In the genomic region with DNA sequence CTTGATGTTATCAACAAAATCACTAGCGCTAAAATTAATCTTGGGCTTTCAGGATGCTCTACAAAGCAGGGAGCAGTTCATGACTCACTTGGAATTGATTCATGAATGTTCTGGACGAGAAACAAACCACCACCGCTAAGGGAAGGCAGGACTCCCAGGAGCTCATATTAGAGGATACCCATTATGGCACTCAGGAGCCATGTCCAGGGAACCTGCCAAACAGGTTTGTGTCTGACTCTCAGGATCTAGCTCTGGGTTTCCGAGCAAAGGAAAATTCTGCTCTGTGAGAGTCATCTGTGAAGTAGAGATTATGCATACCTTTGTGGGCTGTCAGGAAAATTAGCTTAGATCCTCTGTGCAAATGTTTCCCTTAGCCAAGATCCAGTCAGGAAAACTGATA, we compare ENCODE assay signal across 18 mouse cellular contexts.
DNase-seq lines count a peak whose midpoint lies in the region; ATAC-seq and TF ChIP-seq lines count a peak whose summit lies in the region.
"Had no signal": no experiment of that assay in that cellular context is flagged by ENCODE, and none has a peak within 500 bp of the region (broad histone marks: within the 10 kb centered on the region; RNA-seq: fewer than 3 reads in every experiment).

No protein-coding gene starts in this region.

- H3K27ac ChIP-seq in kidney, embryonic 15.5 days, result peak overlapping the region; percentile 27; the same call in 1 of the 2 replicates
- H3K27ac ChIP-seq in kidney, embryonic 16.5 days (ENCODE audit: low read length), result no peak overlapping the region
- no peak overlapping the region for H3K27ac ChIP-seq in lung, postnatal 0 days (ENCODE audit: low read length)
- H3K27ac ChIP-seq: forebrain, embryonic 12.5 days; heart, embryonic 15.5 days; midbrain, embryonic 12.5 days; neural tube, embryonic 12.5 days had no signal

- peak; percentile 47 for DNase-seq in lung, postnatal 0 days (ENCODE audit: low spot score)
- no peak for DNase-seq in lung, adult 2 months
- peak; percentile 30 for DNase-seq in fibroblast of lung, adult 2 months (ENCODE audit: low read depth)
- DNase-seq in left cerebral cortex, postnatal 25 days (ENCODE audit: low spot score in 2 of 2), result no peak
- DNase-seq in cerebellum, postnatal 25 days, result no peak
- DNase-seq: adrenal gland, adult 2 months; cerebellum, adult 8-10 months; left cerebral cortex, postnatal 4 days; liver; thymus, postnatal 4 days had no signal

- H3K36me3 ChIP-seq in kidney, embryonic 15.5 days, result no peaks in the 10 kb centered on the region
- no peaks in the 10 kb centered on the region for H3K36me3 ChIP-seq in kidney, embryonic 16.5 days (ENCODE audit: insufficient read depth, low read length)
- H3K36me3 ChIP-seq in lung, postnatal 0 days (ENCODE audit: insufficient read depth, low read length), result no peaks in the 10 kb centered on the region
- H3K36me3 ChIP-seq: forebrain, embryonic 12.5 days; heart, embryonic 15.5 days; midbrain, embryonic 12.5 days; neural tube, embryonic 12.5 days had no signal

- H3K27me3 ChIP-seq in kidney, embryonic 15.5 days, result no peaks in the 10 kb centered on the region
- H3K27me3 ChIP-seq in kidney, embryonic 16.5 days (ENCODE audit: insufficient read depth, low read length), result no peaks in the 10 kb centered on the region
- no peaks in the 10 kb centered on the region for H3K27me3 ChIP-seq in lung, postnatal 0 days (replicated peaks; ENCODE audit: insufficient read depth, low read length)
- H3K27me3 ChIP-seq: forebrain, embryonic 12.5 days; heart, embryonic 15.5 days; midbrain, embryonic 12.5 days; neural tube, embryonic 12.5 days had no signal

- H3K9me3 ChIP-seq in kidney, embryonic 15.5 days (replicated peaks), result no peaks in the 10 kb centered on the region
- H3K9me3 ChIP-seq in kidney, embryonic 16.5 days (ENCODE audit: low read length), result peaks cover 3% of the 10 kb centered on the region; the same call in 1 of the 2 replicates
- H3K9me3 ChIP-seq in lung, postnatal 0 days (ENCODE audit: low read length), result no peaks in the 10 kb centered on the region
- H3K9me3 ChIP-seq: forebrain, embryonic 12.5 days; heart, embryonic 15.5 days; midbrain, embryonic 12.5 days; neural tube, embryonic 12.5 days had no signal

- H3K4me3 ChIP-seq in kidney, embryonic 15.5 days (replicated peaks), result no peak overlapping the region
- H3K4me3 ChIP-seq in kidney, embryonic 16.5 days (ENCODE audit: low read length), result no peak overlapping the region
- H3K4me3 ChIP-seq in lung, postnatal 0 days (ENCODE audit: low read depth, low read length), result no peak overlapping the region
- H3K4me3 ChIP-seq in lung, adult 2 months (replicated peaks; ENCODE audit: extremely low read depth, low read depth, low read length), result no peak overlapping the region
- H3K4me3 ChIP-seq: forebrain, embryonic 12.5 days; heart, embryonic 15.5 days; midbrain, embryonic 12.5 days; neural tube, embryonic 12.5 days had no signal

- H3K9ac ChIP-seq in kidney, embryonic 15.5 days, result no peak overlapping the region
- no peak overlapping the region for H3K9ac ChIP-seq in kidney, embryonic 16.5 days (replicated peaks; ENCODE audit: low read length)
- H3K9ac ChIP-seq in lung, postnatal 0 days (replicated peaks; ENCODE audit: low read depth), result no peak overlapping the region
- H3K9ac ChIP-seq: forebrain, embryonic 12.5 days; heart, embryonic 15.5 days; midbrain, embryonic 12.5 days; neural tube, embryonic 12.5 days had no signal

- ATAC-seq in kidney, embryonic 15.5 days (replicated peaks; ENCODE audit: low FRiP score), result no peak
- no peak for ATAC-seq in kidney, embryonic 16.5 days (ENCODE audit: low FRiP score, low TSS enrichment)
- ATAC-seq in lung, postnatal 0 days, result peak; percentile 61; the same call in 1 of the 2 replicates
- ATAC-seq: hindbrain, embryonic 16.5 days; intestine, embryonic 16.5 days had no signal

- no peak for TF ChIP-seq CTCF in lung, postnatal 0 days (IDR thresholded peaks at IDR 0.05)
- no peak for TF ChIP-seq CTCF in lung, adult 2 months (IDR thresholded peaks at IDR 0.05; ENCODE audit: insufficient read depth, low read length)

- no peak for TF ChIP-seq POLR2A in lung, adult 2 months (IDR thresholded peaks at IDR 0.05; ENCODE audit: borderline replicate concordance, extremely low read depth, low read depth, low read length)

- no peaks in the 10 kb centered on the region for H3K4me1 ChIP-seq in kidney, embryonic 15.5 days
- H3K4me1 ChIP-seq in kidney, embryonic 16.5 days (ENCODE audit: insufficient read depth, low read length), result no peaks in the 10 kb centered on the region
- no peaks in the 10 kb centered on the region for H3K4me1 ChIP-seq in lung, postnatal 0 days (ENCODE audit: insufficient read depth, low read depth, low read length)
- H3K4me1 ChIP-seq in lung, adult 2 months (ENCODE audit: control insufficient read depth, insufficient read depth, low read length), result peaks cover 5% of the 10 kb centered on the region
- H3K4me1 ChIP-seq: forebrain, embryonic 12.5 days; heart, embryonic 15.5 days; midbrain, embryonic 12.5 days; neural tube, embryonic 12.5 days had no signal

- no peak overlapping the region for H3K4me2 ChIP-seq in kidney, embryonic 15.5 days
- H3K4me2 ChIP-seq in kidney, embryonic 16.5 days (replicated peaks; ENCODE audit: low read depth, low read length), result no peak overlapping the region
- no peak overlapping the region for H3K4me2 ChIP-seq in lung, postnatal 0 days (replicated peaks; ENCODE audit: low read depth, low read length)
- H3K4me2 ChIP-seq: forebrain, embryonic 12.5 days; heart, embryonic 15.5 days; midbrain, embryonic 12.5 days; neural tube, embryonic 12.5 days had no signal

- no peak for TF ChIP-seq EP300 in lung, postnatal 0 days (IDR thresholded peaks at IDR 0.05)

- intact Hi-C loops in left cerebral cortex, postnatal 25 days (cut with DNase I), result no loop called here

- whole genome bisulfite sequencing in kidney, embryonic 15.5 days, result 68% methylated on average over 4 of the region's 4 CpGs
- 60% methylated on average over 4 of the region's 4 CpGs for WGBS in kidney, embryonic 16.5 days
- WGBS in lung, postnatal 0 days, result 30% methylated on average over 4 of the region's 4 CpGs
- 22% methylated on average over 4 of the region's 4 CpGs for WGBS in lung, adult 2 months

Comparison
In these comparisons a context has a peak if more than half of its experiments do, and no peak if none do; other contexts are left out.
1. DNase-seq: peak in lung, postnatal 0 days (single experiment) and fibroblast of lung, adult 2 months (single experiment); none in lung, adult 2 months (single experiment), left cerebral cortex, postnatal 25 days (0 of 2) and cerebellum, postnatal 25 days (0 of 2).